8 mouse cellular contexts compared by ENCODE assay signal in genomic region chr11:52370538-52370937, GRCm38 (mm10). TPM values are rescaled to one million over a fixed set of nuclear protein-coding genes. Genes with fewer than 3 reads are reported as not detected.
A peak's percentile ranks its signal among the peaks of the same experiment; 100 is the strongest.
DNase-seq lines count a peak whose midpoint lies in the region; ATAC-seq and TF ChIP-seq lines count a peak whose summit lies in the region.

No protein-coding gene starts in this region.

- no peak overlapping the region for H3K27ac ChIP-seq in heart, embryonic 10.5 days
- H3K27ac ChIP-seq in hindbrain, embryonic 14.5 days: 0 out of 2 replicates have a peak overlapping the region, but pooled peaks have one; percentile 51
- H3K27ac ChIP-seq in liver, postnatal 0 days (ENCODE audit: low read depth): 0 out of 2 replicates have a peak overlapping the region, but pooled peaks have one; percentile 13

- no peak overlapping the region for H3K9ac ChIP-seq in hindbrain, embryonic 14.5 days
- no peak overlapping the region for H3K9ac ChIP-seq in liver, postnatal 0 days (replicated peaks)

- 36% methylated on average over 2 of the region's 2 CpGs for WGBS in heart, embryonic 10.5 days
- WGBS in hindbrain, embryonic 14.5 days: 36% methylated on average over 2 of the region's 2 CpGs
- 36% methylated on average over 2 of the region's 2 CpGs for WGBS in liver, postnatal 0 days (ENCODE audit: insufficient replicate concordance)

- peak; percentile 70 to 71 for DNase-seq in heart, adult 18-20 months
- no peak for DNase-seq in heart, embryonic 10.5 days (ENCODE audit: low spot score)
- DNase-seq in cerebellum, adult 18-20 months: peak; percentile 63 to 74
- DNase-seq in hindbrain, embryonic 14.5 days (ENCODE audit: low spot score): peak; percentile 57
- DNase-seq in liver, postnatal 0 days: no peak
- DNase-seq in spleen, postnatal 10 days (ENCODE audit: low spot score in 2 of 2): no peak
- no peak for DNase-seq in right cerebral cortex, postnatal 25 days

- no peaks in the 10 kb centered on the region for H3K27me3 ChIP-seq in heart, embryonic 10.5 days (ENCODE audit: insufficient read depth, poor library complexity, severe bottlenecking)
- H3K27me3 ChIP-seq in E14TG2a.4 (ENCODE audit: insufficient read depth, low read length): no peaks in the 10 kb centered on the region
- H3K27me3 ChIP-seq in hindbrain, embryonic 14.5 days (ENCODE audit: control insufficient read depth, insufficient read depth, low read length): no peaks in the 10 kb centered on the region
- H3K27me3 ChIP-seq in liver, postnatal 0 days (ENCODE audit: insufficient read depth, low read length): no peaks in the 10 kb centered on the region

- peaks cover 24% of the 10 kb centered on the region for H3K36me3 ChIP-seq in heart, embryonic 10.5 days
- H3K36me3 ChIP-seq in E14TG2a.4 (ENCODE audit: insufficient read depth, low read length): peaks cover 59% of the 10 kb centered on the region
- peaks cover 12% of the 10 kb centered on the region; the same call in 1 of the 2 replicates for H3K36me3 ChIP-seq in hindbrain, embryonic 14.5 days (replicated peaks; ENCODE audit: control insufficient read depth, insufficient read depth)
- H3K36me3 ChIP-seq in liver, postnatal 0 days (replicated peaks; ENCODE audit: insufficient read depth, low read length): peaks cover 11% of the 10 kb centered on the region

- TF ChIP-seq CTCF in E14TG2a.4 (conservative IDR thresholded peaks at IDR 0.05; ENCODE audit: low read length): no peak
- TF ChIP-seq CTCF in liver, postnatal 0 days (IDR thresholded peaks at IDR 0.05; ENCODE audit: low read depth): no peak

- peaks cover 38% of the 10 kb centered on the region for H3K4me1 ChIP-seq in heart, embryonic 10.5 days
- peaks cover 92% of the 10 kb centered on the region for H3K4me1 ChIP-seq in E14TG2a.4 (replicated peaks; ENCODE audit: low read depth, low read length)
- H3K4me1 ChIP-seq in hindbrain, embryonic 14.5 days (replicated peaks; ENCODE audit: control insufficient read depth, insufficient read depth, low read length): peaks cover 5% of the 10 kb centered on the region; the same call in 1 of the 2 replicates
- peaks cover 42% of the 10 kb centered on the region for H3K4me1 ChIP-seq in liver, postnatal 0 days (ENCODE audit: insufficient read depth)

- ATAC-seq in hindbrain, embryonic 14.5 days (ENCODE audit: low FRiP score): no peak
- 0 out of 2 replicates have a peak, but pooled peaks have one; percentile 9 for ATAC-seq in liver, postnatal 0 days

- H3K9me3 ChIP-seq in heart, embryonic 10.5 days: no peaks in the 10 kb centered on the region
- H3K9me3 ChIP-seq in E14TG2a.4 (ENCODE audit: low read length): no peaks in the 10 kb centered on the region
- no peaks in the 10 kb centered on the region for H3K9me3 ChIP-seq in hindbrain, embryonic 14.5 days (ENCODE audit: control insufficient read depth, low read length)
- no peaks in the 10 kb centered on the region for H3K9me3 ChIP-seq in liver, postnatal 0 days (ENCODE audit: low read length)

- TF ChIP-seq EP300 in liver, postnatal 0 days (IDR thresholded peaks at IDR 0.05; ENCODE audit: low read depth): no peak

- H3K4me3 ChIP-seq in heart, embryonic 10.5 days: no peak overlapping the region
- peak overlapping the region; percentile 45 for H3K4me3 ChIP-seq in E14TG2a.4 (replicated peaks; ENCODE audit: low read length)
- H3K4me3 ChIP-seq in hindbrain, embryonic 14.5 days (replicated peaks; ENCODE audit: low read length): no peak overlapping the region
- H3K4me3 ChIP-seq in liver, postnatal 0 days (ENCODE audit: low read depth, low read length): no peak overlapping the region

- no peak overlapping the region for H3K4me2 ChIP-seq in hindbrain, embryonic 14.5 days (replicated peaks)
- H3K4me2 ChIP-seq in liver, postnatal 0 days (ENCODE audit: low read depth, low read length): no peak overlapping the region

RNA-seq across cellular contexts. Expression of gene Vdac1, which starts 9.9 kb away (rescaled TPM):
- 1,000 to 10,000 TPM; 1,073 to 1,213 TPM for total RNA-seq in heart, adult 18-20 months (2021)
- 304 and 442 TPM in 2 replicates for polyA plus RNA-seq in heart, embryonic 10.5 days (2016; fragmentation: Nextera tagmentation; extraction: Ambion mirVana)
- polyA plus RNA-seq in hindbrain, embryonic 14.5 days (2014; fragmentation: Nextera tagmentation; extraction: Ambion mirVana): 295 and 334 TPM in 2 replicates
- polyA plus RNA-seq in liver, postnatal 0 days (2015; fragmentation: Nextera tagmentation; extraction: Ambion mirVana): 101 and 104 TPM in 2 replicates

RNA-seq across cellular contexts. Expression of gene 9530068E07Rik, which starts 25.7 kb away (rescaled TPM):
- 10 to 100 TPM; 69.2 to 74.4 TPM for total RNA-seq in heart, adult 18-20 months (2021)
- 201 and 225 TPM in 2 replicates for polyA plus RNA-seq in heart, embryonic 10.5 days (2016; fragmentation: Nextera tagmentation; extraction: Ambion mirVana)
- polyA plus RNA-seq in hindbrain, embryonic 14.5 days (2014; fragmentation: Nextera tagmentation; extraction: Ambion mirVana): 138 and 152 TPM in 2 replicates
- polyA plus RNA-seq in liver, postnatal 0 days (2015; fragmentation: Nextera tagmentation; extraction: Ambion mirVana): 82.4 and 88.9 TPM in 2 replicates

Comparison
In these comparisons a context has a peak if more than half of its experiments do, and no peak if none do; other contexts are left out.
1. DNase-seq: peak in heart, adult 18-20 months (2 of 2), cerebellum, adult 18-20 months (2 of 2) and hindbrain, embryonic 14.5 days (single experiment); none in heart, embryonic 10.5 days (single experiment), liver, postnatal 0 days (single experiment), spleen, postnatal 10 days (0 of 2) and right cerebral cortex, postnatal 25 days (single experiment).